Mouse (Mus musculus) ES-Bruce4 (cell line): Measurements from ENCODE around the gene Htr1d.

ENCODE experiments used
- CTCF ChIP-seq: IDR thresholded peaks from one replicate; pipeline ENCODE4 v1.8.1; 2011; ENCODE audit warnings: low read depth, low read length
- POLR2A ChIP-seq: IDR thresholded peaks from one replicate; pipeline ENCODE4 v1.8.1; 2011; ENCODE audit warnings: low read length; ENCODE audit not compliant: insufficient read depth

DNA sequence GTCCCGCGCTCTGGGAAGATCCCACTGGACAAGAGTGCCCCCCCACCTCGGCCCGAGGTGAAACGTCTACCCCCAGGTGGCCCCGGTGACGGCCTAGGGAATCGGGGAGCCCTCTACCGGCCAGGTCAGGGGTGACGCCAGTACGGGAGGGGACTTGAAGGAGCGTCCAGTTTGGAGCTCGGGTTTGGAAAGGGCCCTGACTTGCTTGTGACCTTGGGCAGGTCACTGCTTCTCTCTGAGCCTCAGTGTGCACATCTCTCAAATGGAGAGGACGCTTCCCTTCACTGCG, 1.6 kb downstream of the Htr1d start:
- TF ChIP-seq CTCF = peak; percentile 62
- TF ChIP-seq POLR2A = no peak
